Mouse (Mus musculus) midbrain, embryonic 15.5 days (tissue): Measurements from ENCODE around the gene Gtf3c2. TPM values are rescaled to one million over a fixed set of nuclear protein-coding genes. Genes with fewer than 3 reads are reported as not detected.
A peak's percentile ranks its signal among the peaks of the same experiment; 100 is the strongest.

Experiments
- ATAC-seq: fragments of 200-750 bp; cut with Nextera tagmentation; replicated peaks from 2 replicates; pipeline ENCODE4 v1.8.0; 2017; ENCODE audit warnings: moderate TSS enrichment
- H3K27ac ChIP-seq: fragments of 300-500 bp; sonication (generic); 2 replicates; pipeline ENCODE4 v1.5.1; 2015; ENCODE audit warnings: mild to moderate bottlenecking, inconsistent platforms
- H3K27me3 ChIP-seq: fragments of 300-500 bp; sonication (generic); replicated peaks from 2 replicates; pipeline ENCODE4 v1.6.1; 2015; ENCODE audit warnings: inconsistent platforms
- H3K36me3 ChIP-seq: fragments of 300-500 bp; sonication (generic); replicated peaks from 2 replicates; pipeline ENCODE4 v1.6.1; 2015; ENCODE audit warnings: inconsistent platforms
- H3K4me1 ChIP-seq: fragments of 300-500 bp; sonication (generic); 2 replicates; pipeline ENCODE4 v1.6.1; 2015; ENCODE audit warnings: inconsistent platforms
- H3K4me2 ChIP-seq: fragments of 300-500 bp; sonication (generic); 2 replicates; pipeline ENCODE4 v1.6.1; 2015; ENCODE audit warnings: inconsistent platforms, mild to moderate bottlenecking, moderate library complexity
- H3K4me3 ChIP-seq: fragments of 300-500 bp; sonication (generic); 2 replicates; pipeline ENCODE4 v1.5.1; 2015; ENCODE audit warnings: mild to moderate bottlenecking, inconsistent platforms
- H3K9ac ChIP-seq: fragments of 300-500 bp; sonication (generic); 2 replicates; pipeline ENCODE4 v1.6.1; 2015; ENCODE audit warnings: mild to moderate bottlenecking, inconsistent platforms
- H3K9me3 ChIP-seq: fragments of 300-500 bp; sonication (generic); 2 replicates; pipeline ENCODE4 v1.6.1; 2016; ENCODE audit warnings: inconsistent platforms
- WGBS: fragments of 180-500 bp; shearing (Covaris S2); methylation state at CpG from one replicate; pipeline ENCODE4 v1.1.7; 2015; ENCODE audit warnings: mixed read lengths; 5-methylcytosine and 5-hydroxymethylcytosine counted together
- polyA plus RNA-seq: library from polyadenylated mRNA; unstranded; fragments of >200 nt; fragmentation: Nextera tagmentation; extraction: Ambion mirVana; gene quantifications from 2 replicates; pipeline ENCODE4 v1.2.1, GENCODE M21; 2015

Gtf3c2 gene
- polyA plus RNA-seq, 1 experiment from 2014 or later = 73.6 TPM

DNA sequence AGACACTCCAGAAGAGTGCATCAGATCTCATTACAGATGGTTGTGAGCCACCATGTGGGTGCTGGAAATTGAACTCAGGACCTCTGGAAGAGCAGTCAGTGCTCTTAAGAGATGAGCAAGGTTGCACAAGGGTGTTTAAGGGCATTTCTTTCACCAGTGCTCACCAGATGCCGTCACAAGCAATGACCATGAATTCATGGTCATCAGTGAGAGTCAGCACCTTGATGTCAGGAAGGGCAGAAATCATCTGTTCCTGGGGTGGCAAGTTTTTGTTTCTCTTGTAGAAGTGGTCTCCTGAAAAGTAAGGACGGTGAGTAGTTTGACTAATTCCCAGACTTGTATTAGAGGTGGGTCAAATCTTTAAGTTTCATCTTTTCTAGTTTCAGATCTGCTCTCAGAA is 23.9 kb upstream of the Gtf3c2 start:
- no peak for ATAC-seq
- no peak overlapping the region for H3K4me3 ChIP-seq

DNA sequence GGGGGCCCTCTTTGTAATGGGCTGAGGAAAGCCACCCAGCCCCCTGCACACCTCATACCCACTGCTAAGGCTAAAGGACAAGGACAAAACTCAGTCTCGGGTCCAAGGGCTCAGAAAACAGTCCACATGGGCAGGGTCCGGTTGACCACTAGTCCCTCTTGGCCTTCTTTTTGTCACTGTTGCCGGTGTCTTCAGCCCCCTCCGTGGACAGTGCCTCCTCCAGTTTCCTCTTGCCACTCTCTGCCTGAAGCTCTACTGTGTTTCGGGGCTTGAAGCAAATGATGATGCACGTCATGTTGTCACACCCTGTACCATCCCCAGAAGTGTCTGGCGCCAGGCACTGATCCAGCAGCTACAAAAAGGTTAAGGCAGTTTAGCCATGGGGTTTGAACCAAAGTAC is 23.0 kb upstream of the Gtf3c2 start:
- no peak overlapping the region for H3K9ac ChIP-seq
- ATAC-seq = no peak
- peaks cover 27% of the 10 kb centered on the region for H3K4me1 ChIP-seq
- H3K27me3 ChIP-seq = no peaks in the 10 kb centered on the region
- peak overlapping the region; percentile 64 for H3K4me2 ChIP-seq
- H3K36me3 ChIP-seq = peaks cover 65% of the 10 kb centered on the region
- 83% methylated on average over 7 of the region's 7 CpGs for WGBS
- peak overlapping the region; percentile 81 for H3K27ac ChIP-seq
- H3K4me3 ChIP-seq = peak overlapping the region; percentile 92
- peaks cover 4% of the 10 kb centered on the region for H3K9me3 ChIP-seq

More for the DNA sequence above, 23.9 kb upstream of the Gtf3c2 start:
- Histone ChIP-seq H3K27me3 (no peaks in the 10 kb centered on the region), H3K9ac (no peak overlapping the region), H3K4me2 (no peak overlapping the region), H3K27ac (no peak overlapping the region), H3K9me3 (peaks cover 4% of the 10 kb centered on the region), H3K36me3 (peaks cover 56% of the 10 kb centered on the region), H3K4me1 (peaks cover 27% of the 10 kb centered on the region)
- 92% methylated on average over 2 of the region's 2 CpGs for WGBS

DNA sequence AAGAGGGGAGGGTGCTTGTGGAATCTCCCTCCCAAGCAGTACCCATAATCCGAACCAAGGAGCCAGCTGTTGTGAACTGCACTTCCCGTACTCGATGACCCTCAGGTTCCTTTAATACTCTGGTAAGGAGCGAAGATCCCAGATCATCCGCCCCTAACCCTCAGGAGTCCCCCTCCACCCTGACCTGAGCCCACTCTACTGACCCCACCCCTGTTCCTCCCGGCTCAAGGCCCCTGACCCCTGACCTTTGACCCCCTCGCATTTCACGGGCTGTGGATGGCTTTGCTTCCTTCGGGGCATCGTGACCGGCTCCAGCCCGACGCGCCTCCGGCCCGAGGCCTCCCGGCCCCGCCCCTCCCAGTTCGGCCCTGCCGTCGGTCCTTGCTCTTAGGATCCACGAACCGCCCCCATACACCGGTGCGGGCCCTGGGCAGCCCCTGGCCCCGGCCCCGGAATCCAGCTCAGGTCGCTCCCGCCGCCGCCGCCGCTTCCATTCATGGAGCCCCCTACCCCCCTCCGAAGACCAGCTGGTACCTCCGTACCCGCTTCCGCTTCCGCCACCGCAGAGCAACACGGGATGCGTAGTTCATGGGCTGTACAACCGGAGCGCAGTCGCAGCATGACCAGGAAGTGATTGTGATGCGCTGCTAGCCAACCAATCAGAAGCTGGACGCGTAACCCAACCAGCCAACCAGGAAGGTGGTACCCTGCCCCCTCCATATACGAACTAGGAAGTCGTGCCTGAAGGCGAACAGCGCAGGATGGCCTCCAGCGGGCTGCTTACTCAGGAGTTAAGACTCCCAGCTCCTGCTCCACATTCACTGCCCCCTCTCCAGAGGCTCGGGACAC is 22.0 kb upstream of the Gtf3c2 start, which contains the start of gene Zfp513:
TSS of gene Zfp513 (minus strand) at position 562 of the 849 bp plus-strand sequence.
- H3K9me3 ChIP-seq = peaks cover 4% of the 10 kb centered on the region
- WGBS = under 1% methylated on average over 53 of the region's 53 CpGs
- H3K9ac ChIP-seq = peak within 1 kb of the TSS; percentile 92
- peak; percentile 97 for ATAC-seq
- H3K27ac ChIP-seq = peak within 1 kb of the TSS; percentile 85
- peak within 1 kb of the TSS; percentile 92 for H3K4me3 ChIP-seq
- no peaks in the 10 kb centered on the region for H3K27me3 ChIP-seq
- peaks cover 70% of the 10 kb centered on the region for H3K36me3 ChIP-seq
- H3K4me2 ChIP-seq = peak within 1 kb of the TSS; percentile 64
- H3K4me1 ChIP-seq = peaks cover 27% of the 10 kb centered on the region

- Histone ChIP-seq H3K9ac (peak overlapping the region; percentile 92), H3K4me3 (peak overlapping the region; percentile 92), H3K4me2 (peak overlapping the region; percentile 64), H3K4me1 (peaks cover 27% of the 10 kb centered on the region), H3K27me3 (no peaks in the 10 kb centered on the region), H3K27ac (peak overlapping the region; percentile 85), H3K9me3 (peaks cover 4% of the 10 kb centered on the region), H3K36me3 (peaks cover 71% of the 10 kb centered on the region)
- no peak for ATAC-seq
- 19% methylated on average over 13 of the region's 13 CpGs for WGBS
These were observed 21.2 kb upstream of the Gtf3c2 start for GRCm38 (mm10) chr5:31201042-31201741.

- no peak for ATAC-seq
- Histone ChIP-seq H3K9ac (no peak overlapping the region), H3K9me3 (peaks cover 4% of the 10 kb centered on the region), H3K27ac (no peak overlapping the region), H3K36me3 (peaks cover 74% of the 10 kb centered on the region), H3K4me2 (peak overlapping the region; percentile 64), H3K4me3 (0 out of 2 replicates have a peak overlapping the region, but pooled peaks have one; percentile 4), H3K27me3 (no peaks in the 10 kb centered on the region), H3K4me1 (peaks cover 27% of the 10 kb centered on the region)
- 92% methylated on average over 27 of the region's 27 CpGs for WGBS
These were observed 20.4 kb upstream of the Gtf3c2 start for GRCm38 (mm10) chr5:31200327-31200768.

DNA sequence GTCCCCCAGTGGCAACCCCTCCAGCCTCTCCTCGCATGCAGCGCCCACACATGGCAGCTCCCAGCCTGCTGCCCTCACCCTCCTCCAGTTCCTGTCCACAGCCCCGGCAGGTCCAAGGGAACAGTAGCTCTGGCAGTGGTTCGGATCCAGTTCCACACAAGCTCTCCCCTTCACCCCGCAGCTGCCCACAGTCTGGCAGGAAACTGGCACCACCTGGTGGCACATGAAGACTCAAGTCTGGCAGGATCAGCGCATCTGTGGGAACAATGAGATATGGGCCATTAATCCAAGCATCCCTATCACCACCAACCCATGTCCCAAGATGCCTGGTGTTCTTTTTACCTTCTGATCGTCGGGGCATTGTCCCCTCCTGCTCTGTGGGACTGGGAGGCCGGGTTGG is 19.9 kb upstream of the Gtf3c2 start:
- H3K36me3 ChIP-seq = peaks cover 73% of the 10 kb centered on the region
- H3K9me3 ChIP-seq = peaks cover 4% of the 10 kb centered on the region
- 85% methylated on average over 9 of the region's 9 CpGs for WGBS
- H3K4me2 ChIP-seq = no peak overlapping the region
- peaks cover 27% of the 10 kb centered on the region for H3K4me1 ChIP-seq
- 0 out of 2 replicates have a peak overlapping the region, but pooled peaks have one; percentile 4 for H3K4me3 ChIP-seq
- H3K27me3 ChIP-seq = no peaks in the 10 kb centered on the region
- H3K27ac ChIP-seq = no peak overlapping the region
- no peak for ATAC-seq
- no peak overlapping the region for H3K9ac ChIP-seq

- no peak overlapping the region for H3K27ac ChIP-seq
- no peak overlapping the region for H3K4me2 ChIP-seq
- ATAC-seq = no peak
- H3K9ac ChIP-seq = no peak overlapping the region
- H3K9me3 ChIP-seq = peaks cover 4% of the 10 kb centered on the region
- H3K4me1 ChIP-seq = peaks cover 30% of the 10 kb centered on the region
- H3K36me3 ChIP-seq = peaks cover 72% of the 10 kb centered on the region
- no peaks in the 10 kb centered on the region for H3K27me3 ChIP-seq
- no peak overlapping the region for H3K4me3 ChIP-seq
- 94% methylated on average over 19 of the region's 19 CpGs for WGBS
These were observed 19.5 kb upstream of the Gtf3c2 start for GRCm38 (mm10) chr5:31199321-31199892.

- Histone ChIP-seq H3K4me2 (no peak overlapping the region), H3K9me3 (peaks cover 4% of the 10 kb centered on the region), H3K9ac (no peak overlapping the region), H3K4me1 (peaks cover 37% of the 10 kb centered on the region), H3K27me3 (no peaks in the 10 kb centered on the region), H3K27ac (no peak overlapping the region), H3K4me3 (no peak overlapping the region), H3K36me3 (peaks cover 66% of the 10 kb centered on the region)
- WGBS = 82% methylated on average over 5 of the region's 5 CpGs
- no peak for ATAC-seq
These were observed 18.8 kb upstream of the Gtf3c2 start for GRCm38 (mm10) chr5:31198616-31199320.

GRCm38 (mm10) chr5:31198170-31198569 is 18.2 kb upstream of the Gtf3c2 start:
- Histone ChIP-seq H3K9ac (no peak overlapping the region), H3K4me3 (no peak overlapping the region), H3K27ac (no peak overlapping the region), H3K36me3 (peaks cover 60% of the 10 kb centered on the region), H3K9me3 (peaks cover 4% of the 10 kb centered on the region), H3K4me1 (peaks cover 38% of the 10 kb centered on the region), H3K4me2 (no peak overlapping the region), H3K27me3 (no peaks in the 10 kb centered on the region)
- 89% methylated on average over 9 of the region's 9 CpGs for WGBS
- no peak for ATAC-seq

DNA sequence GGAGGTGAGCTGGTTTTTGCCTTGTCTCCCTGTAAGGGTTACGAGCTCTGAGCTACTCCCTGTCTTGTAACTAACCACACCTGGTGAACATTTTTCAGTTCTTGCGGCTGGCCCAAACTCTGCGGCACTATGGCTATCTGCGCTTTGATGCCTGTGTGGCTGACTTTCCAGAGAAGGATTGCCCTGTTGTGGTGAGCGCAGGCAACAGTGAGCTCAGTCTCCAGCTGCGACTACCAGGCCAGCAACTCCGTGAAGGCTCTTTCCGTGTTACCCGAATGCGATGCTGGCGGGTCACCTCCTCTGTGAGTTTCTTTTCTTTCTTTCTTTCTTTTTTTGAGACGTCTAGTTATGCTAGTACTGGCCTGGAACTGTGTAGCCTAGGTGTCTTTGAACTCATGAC is 17.1 kb upstream of the Gtf3c2 start:
- H3K4me1 ChIP-seq = peaks cover 34% of the 10 kb centered on the region
- ATAC-seq = no peak
- H3K27ac ChIP-seq = no peak overlapping the region
- WGBS = 93% methylated on average over 12 of the region's 12 CpGs
- no peaks in the 10 kb centered on the region for H3K27me3 ChIP-seq
- H3K4me2 ChIP-seq = no peak overlapping the region
- peaks cover 55% of the 10 kb centered on the region for H3K36me3 ChIP-seq
- H3K4me3 ChIP-seq = no peak overlapping the region
- no peak overlapping the region for H3K9ac ChIP-seq
- H3K9me3 ChIP-seq = peaks cover 4% of the 10 kb centered on the region

DNA sequence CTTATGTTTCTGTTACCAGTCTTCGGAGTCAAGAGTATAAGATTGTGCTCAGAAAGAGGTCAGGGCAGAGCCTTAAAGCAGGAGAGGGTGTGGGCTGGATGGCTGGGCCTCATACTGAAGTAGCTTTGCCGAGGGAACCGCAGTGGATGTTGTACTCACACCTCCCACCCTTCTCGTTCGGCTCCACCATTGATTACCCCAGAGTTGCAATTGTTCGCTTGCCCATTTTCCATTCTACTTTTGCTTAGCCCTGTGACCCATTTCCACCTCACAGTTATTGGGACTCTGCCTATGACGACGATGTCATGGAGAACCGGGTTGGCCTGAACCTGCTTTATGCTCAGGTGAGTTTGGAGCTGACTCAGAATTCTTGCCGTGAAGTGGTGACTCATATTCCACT is 16.3 kb upstream of the Gtf3c2 start:
- ATAC-seq = no peak
- H3K4me3 ChIP-seq = no peak overlapping the region

More for the DNA sequence above, 16.3 kb upstream of the Gtf3c2 start:
- no peak overlapping the region for H3K4me2 ChIP-seq
- peaks cover 4% of the 10 kb centered on the region for H3K9me3 ChIP-seq
- 95% methylated on average over 10 of the region's 10 CpGs for WGBS
- H3K27me3 ChIP-seq = no peaks in the 10 kb centered on the region
- H3K9ac ChIP-seq = no peak overlapping the region
- H3K36me3 ChIP-seq = peaks cover 56% of the 10 kb centered on the region
- no peak overlapping the region for H3K27ac ChIP-seq
- peaks cover 38% of the 10 kb centered on the region for H3K4me1 ChIP-seq
